Mouse (Mus musculus) liver, adult 2 months (tissue): ENCODE data around the gene Mrtfa. TPM values are rescaled to one million over a fixed set of nuclear protein-coding genes. Genes with fewer than 3 reads are reported as not detected.

ENCODE experiments used
- DNase-seq: peaks from one replicate; pipeline ENCODE4 v3.0.0-alpha.2; 2011; ENCODE audit warnings: low read depth, low spot score; ENCODE audit errors: extremely low read depth
- H3K27ac ChIP-seq: fragments of 200-500 bp; replicated peaks from 2 replicates; pipeline ENCODE4 v1.5.1; 2012; ENCODE audit warnings: low read depth, mild to moderate bottlenecking, control low read depth, inconsistent platforms, low read length; ENCODE audit not compliant: insufficient read depth
- H3K27me3 ChIP-seq: fragments of 200-500 bp; 2 replicates; pipeline ENCODE4 v1.6.1; 2012; ENCODE audit warnings: mild to moderate bottlenecking, moderate library complexity, low read length, inconsistent platforms; ENCODE audit not compliant: control insufficient read depth, insufficient read depth
- H3K36me3 ChIP-seq: fragments of 200-500 bp; 2 replicates; pipeline ENCODE4 v1.6.1; 2012; ENCODE audit warnings: low read length, inconsistent platforms; ENCODE audit not compliant: control insufficient read depth, insufficient read depth
- H3K4me1 ChIP-seq: fragments of 200-500 bp; 2 replicates; pipeline ENCODE4 v1.6.1; 2011; ENCODE audit warnings: low read length; ENCODE audit not compliant: control insufficient read depth, insufficient read depth
- H3K4me3 ChIP-seq: fragments of 200-500 bp; 2 replicates; pipeline ENCODE4 v1.5.1; 2011; ENCODE audit warnings: low read depth, mild to moderate bottlenecking, control low read depth, low read length, moderate library complexity; ENCODE audit not compliant: insufficient read depth
- H3K79me2 ChIP-seq: fragments of 200-500 bp; 2 replicates; pipeline ENCODE4 v1.6.1; 2012; ENCODE audit warnings: inconsistent platforms, mild to moderate bottlenecking, low read length, moderate library complexity; ENCODE audit not compliant: control insufficient read depth, insufficient read depth
- H3K9ac ChIP-seq: fragments of 200-500 bp; 2 replicates; pipeline ENCODE4 v1.6.1; 2012; ENCODE audit warnings: low read depth, mild to moderate bottlenecking, control low read depth, inconsistent platforms, low read length
- CTCF ChIP-seq: fragments of 200-500 bp; IDR thresholded peaks from 2 replicates; pipeline ENCODE4 v1.5.1; 2011; ENCODE audit warnings: low read depth, low read length, control low read depth
- POLR2A ChIP-seq: fragments of 200-500 bp; IDR thresholded peaks from 2 replicates; pipeline ENCODE4 v1.6.1; 2011; ENCODE audit warnings: low read length, control low read depth; ENCODE audit not compliant: insufficient read depth; ENCODE audit errors: extremely low read depth
- WGBS: fragments of 180-500 bp; shearing (Covaris S2); methylation state at CpG from one replicate; pipeline ENCODE4 v1.1.7; 2018; 5-methylcytosine and 5-hydroxymethylcytosine counted together
- polyA plus RNA-seq: library from polyadenylated mRNA; depleted of rRNA; stranded (reverse); fragments of >200 nt; gene quantifications from 2 replicates; pipeline ENCODE4 v1.2.3, GENCODE M21; 2012
- total RNA-seq: library from RNA; depleted of rRNA; stranded (reverse); fragments of >200 nt; gene quantifications from 2 replicates; pipeline ENCODE4 v1.2.3, GENCODE M21; 2014

Mrtfa gene
- total and polyA plus RNA-seq, 2 experiments, result 1.0 to 5.6 TPM

- no peaks in the 10 kb centered on the region for H3K4me1 ChIP-seq
- H3K4me3 ChIP-seq, result no peak overlapping the region
- H3K79me2 ChIP-seq, result no peaks in the 10 kb centered on the region
- no peaks in the 10 kb centered on the region for H3K36me3 ChIP-seq
- WGBS, result 77% methylated on average over 15 of the region's 15 CpGs
- TF ChIP-seq POLR2A (no peak), CTCF (no peak)
- no peaks in the 10 kb centered on the region for H3K27me3 ChIP-seq
- no peak for DNase-seq
- H3K9ac ChIP-seq, result no peak overlapping the region
- H3K27ac ChIP-seq, result no peak overlapping the region
Measured at GRCm38 (mm10) chr15:81212976-81213375, 22.4 kb upstream of the Mrtfa start.

DNA sequence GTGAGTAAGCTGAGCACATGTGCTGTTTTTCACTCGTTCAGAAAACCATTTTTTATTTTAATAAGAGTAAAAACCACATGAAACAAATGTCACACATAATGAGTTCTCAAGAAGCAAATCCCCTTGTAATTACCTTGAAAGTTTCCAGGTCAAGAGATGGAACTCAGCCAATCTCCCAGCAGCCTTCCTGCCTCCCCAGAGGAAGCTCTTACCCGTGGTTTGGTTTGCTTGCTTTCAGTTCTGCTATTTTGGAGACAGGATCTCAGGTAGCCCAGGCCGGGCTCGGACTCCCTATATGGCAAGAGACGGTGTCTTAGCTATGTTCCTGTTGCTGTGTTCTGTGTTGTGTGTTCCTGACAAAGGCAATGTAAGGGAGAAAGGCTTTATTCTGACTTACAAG, 19.9 kb upstream of the Mrtfa start:
- H3K27ac ChIP-seq, result no peak overlapping the region
- H3K36me3 ChIP-seq, result no peaks in the 10 kb centered on the region
- H3K79me2 ChIP-seq, result no peaks in the 10 kb centered on the region
- no peak overlapping the region for H3K9ac ChIP-seq
- DNase-seq, result no peak
- H3K4me3 ChIP-seq, result no peak overlapping the region
- H3K4me1 ChIP-seq, result no peaks in the 10 kb centered on the region
- 70% methylated on average over 5 of the region's 5 CpGs for WGBS
- no peak for TF ChIP-seq POLR2A
- no peak for TF ChIP-seq CTCF
- H3K27me3 ChIP-seq, result no peaks in the 10 kb centered on the region

GRCm38 (mm10) chr15:81202462-81202861, 11.9 kb upstream of the Mrtfa start:
- no peak overlapping the region for H3K4me3 ChIP-seq
- H3K36me3 ChIP-seq, result no peaks in the 10 kb centered on the region
- no peak overlapping the region for H3K27ac ChIP-seq
- H3K4me1 ChIP-seq, result no peaks in the 10 kb centered on the region
- H3K79me2 ChIP-seq, result no peaks in the 10 kb centered on the region
- no peak overlapping the region for H3K9ac ChIP-seq
- 95% methylated on average over 5 of the region's 5 CpGs for WGBS
- DNase-seq, result no peak
- no peak for TF ChIP-seq POLR2A
- no peak for TF ChIP-seq CTCF
- H3K27me3 ChIP-seq, result no peaks in the 10 kb centered on the region

DNA sequence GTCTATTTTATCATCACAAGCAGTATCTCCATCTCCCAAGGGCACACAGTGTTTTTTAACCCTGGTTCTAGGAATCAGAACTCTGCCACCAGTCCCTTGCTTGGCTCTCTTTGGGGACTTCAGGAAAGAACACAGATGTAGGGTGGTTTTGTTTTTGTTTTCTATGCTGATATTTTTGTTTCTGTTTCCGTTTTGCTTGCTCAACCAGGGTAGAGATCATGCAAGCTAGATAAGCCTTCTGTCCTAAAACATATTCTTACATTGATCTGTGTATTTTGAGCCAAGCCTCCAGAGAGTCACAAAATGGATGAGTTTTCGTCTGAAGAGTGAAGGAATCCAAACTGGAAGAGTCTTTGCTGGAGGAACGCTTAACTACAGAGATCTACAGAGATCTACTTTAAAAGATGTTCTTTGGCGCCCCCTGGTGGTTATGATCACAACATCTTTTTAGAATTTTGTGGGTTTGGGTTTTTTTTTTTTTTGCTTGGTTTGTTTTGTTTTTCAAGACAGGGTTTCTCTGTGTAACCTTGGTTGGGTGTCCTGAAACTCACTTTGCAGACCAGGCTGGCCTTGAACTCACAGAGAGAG, 8.9 kb upstream of the Mrtfa start:
- TF ChIP-seq CTCF, result no peak
- TF ChIP-seq POLR2A, result no peak
- Histone ChIP-seq H3K36me3 (no peaks in the 10 kb centered on the region), H3K9ac (no peak overlapping the region), H3K4me3 (peak overlapping the region; percentile 56; the same call in 1 of the 2 replicates), H3K79me2 (no peaks in the 10 kb centered on the region), H3K27me3 (no peaks in the 10 kb centered on the region), H3K27ac (no peak overlapping the region), H3K4me1 (no peaks in the 10 kb centered on the region)
- peak; percentile 60 for DNase-seq
- 6% methylated on average over 4 of the region's 4 CpGs for WGBS

DNA sequence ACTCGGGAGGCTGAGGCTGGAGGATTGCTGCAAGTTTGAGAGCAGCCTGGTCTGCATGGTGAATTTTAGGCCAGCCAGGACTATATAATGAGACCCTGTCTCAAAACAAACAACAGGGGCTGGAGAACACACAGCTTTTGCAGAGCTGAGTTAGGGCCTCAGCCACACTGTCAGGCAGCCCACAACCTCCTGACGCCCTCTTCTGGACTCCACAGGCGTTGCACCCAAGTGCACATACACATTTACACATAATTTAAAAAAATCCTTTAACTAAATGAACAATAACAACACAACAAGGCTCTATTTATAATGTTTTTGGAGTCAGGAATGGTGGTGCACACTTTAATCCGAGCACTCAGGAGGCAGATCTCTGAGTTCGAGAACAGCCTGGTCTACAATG, 7.9 kb upstream of the Mrtfa start:
- Histone ChIP-seq H3K4me1 (no peaks in the 10 kb centered on the region), H3K27me3 (no peaks in the 10 kb centered on the region), H3K9ac (no peak overlapping the region), H3K79me2 (no peaks in the 10 kb centered on the region), H3K36me3 (no peaks in the 10 kb centered on the region), H3K4me3 (no peak overlapping the region), H3K27ac (no peak overlapping the region)
- WGBS, result 97% methylated on average over 5 of the region's 5 CpGs
- 0 out of 2 replicates have a peak, but pooled peaks have one; percentile 23 for TF ChIP-seq CTCF
- TF ChIP-seq POLR2A, result no peak
- DNase-seq, result no peak

- no peak for DNase-seq
- H3K4me3 ChIP-seq, result no peak overlapping the region
- TF ChIP-seq CTCF, result no peak
- no peak for TF ChIP-seq POLR2A
- no peaks in the 10 kb centered on the region for H3K27me3 ChIP-seq
- no peaks in the 10 kb centered on the region for H3K36me3 ChIP-seq
- no peak overlapping the region for H3K9ac ChIP-seq
- WGBS, result 66% methylated on average over 10 of the region's 10 CpGs
- H3K4me1 ChIP-seq, result no peaks in the 10 kb centered on the region
- H3K27ac ChIP-seq, result no peak overlapping the region
- no peaks in the 10 kb centered on the region for H3K79me2 ChIP-seq
Measured at GRCm38 (mm10) chr15:81197197-81197596, 6.6 kb upstream of the Mrtfa start.
